Mouse (Mus musculus) myocyte (in vitro differentiated cells): ENCODE measurements around the gene Pipox. TPM values are rescaled to one million over a fixed set of nuclear protein-coding genes. Genes with fewer than 3 reads are reported as not detected.

Experiments
- H3K27me3 ChIP-seq: one replicate; pipeline ENCODE4 v1.6.1; 2011; ENCODE audit not compliant: control insufficient read depth, insufficient read depth, insufficient read length
- H3K36me3 ChIP-seq: one replicate; pipeline ENCODE4 v1.6.1; 2011; ENCODE audit not compliant: control insufficient read depth, insufficient read depth
- H3K4me2 ChIP-seq: one replicate; pipeline ENCODE4 v1.6.1; 2011; ENCODE audit warnings: low read depth, control low read depth
- H3K4me3 ChIP-seq: one replicate; pipeline ENCODE4 v1.5.1; 2011; ENCODE audit warnings: mild to moderate bottlenecking, control low read depth, moderate library complexity
- H3K79me2 ChIP-seq: one replicate; pipeline ENCODE4 v1.6.1; 2011; ENCODE audit not compliant: control insufficient read depth, insufficient read depth
- H3ac ChIP-seq: one replicate; pipeline ENCODE4 v1.6.1; 2011; ENCODE audit not compliant: control insufficient read depth, insufficient read length
- CEBPB ChIP-seq: IDR thresholded peaks from 2 replicates; pipeline ENCODE4 v1.6.1; 2011; ENCODE audit warnings: mild to moderate bottlenecking, moderate library complexity; ENCODE audit not compliant: poor library complexity, insufficient read depth, severe bottlenecking
- E2F4 ChIP-seq: IDR thresholded peaks from one replicate; pipeline ENCODE4 v1.6.1; 2011; ENCODE audit warnings: mild to moderate bottlenecking, control low read depth, moderate library complexity; ENCODE audit not compliant: insufficient read depth
- MAX ChIP-seq: IDR thresholded peaks from one replicate; pipeline ENCODE4 v1.6.1; 2011; ENCODE audit warnings: low read depth, mild to moderate bottlenecking, control low read depth
- MYOD1 ChIP-seq, 3 experiments: IDR thresholded peaks; one replicate each; pipeline ENCODE4 v1.6.1; 2011; ENCODE audit warnings: control low read depth in 2 of 3, low read depth in 2 of 3, mild to moderate bottlenecking in 2 of 3, moderate library complexity in 1 of 3; ENCODE audit not compliant: insufficient read length in 2 of 3, control insufficient read depth in 1 of 3
- MYOG ChIP-seq, 3 experiments: IDR thresholded peaks; one replicate each; pipeline ENCODE4 v1.6.1; 2011; ENCODE audit warnings: control low read depth in 2 of 3, low read depth in 2 of 3, mild to moderate bottlenecking in 2 of 3; ENCODE audit not compliant: insufficient read length in 2 of 3, control insufficient read depth in 1 of 3, insufficient read depth in 1 of 3
- POLR2A ChIP-seq: IDR thresholded peaks from one replicate; pipeline ENCODE4 v1.6.1; 2011; ENCODE audit warnings: low read depth, mild to moderate bottlenecking, control low read depth, moderate library complexity; ENCODE audit not compliant: insufficient read length
- POLR2AphosphoS2 ChIP-seq: IDR thresholded peaks from one replicate; pipeline ENCODE4 v1.6.1; 2011; ENCODE audit warnings: low read depth, control low read depth; ENCODE audit not compliant: insufficient read length
- REST ChIP-seq: IDR thresholded peaks from one replicate; pipeline ENCODE4 v1.6.1; 2011; ENCODE audit warnings: mild to moderate bottlenecking, control low read depth, moderate library complexity; ENCODE audit not compliant: insufficient read depth, insufficient read length
- SRF ChIP-seq: IDR thresholded peaks from one replicate; pipeline ENCODE4 v1.6.1; 2011; ENCODE audit warnings: low read depth; ENCODE audit not compliant: control insufficient read depth, insufficient read length
- TCF12 ChIP-seq: IDR thresholded peaks from one replicate; pipeline ENCODE4 v1.6.1; 2011; ENCODE audit warnings: mild to moderate bottlenecking, control low read depth; ENCODE audit not compliant: poor library complexity, insufficient read depth, severe bottlenecking
- TCF3 ChIP-seq: IDR thresholded peaks from one replicate; pipeline ENCODE4 v1.6.1; 2011; ENCODE audit warnings: low read depth, control low read depth; ENCODE audit not compliant: insufficient read length
- USF1 ChIP-seq: IDR thresholded peaks from one replicate; pipeline ENCODE4 v1.6.1; 2011; ENCODE audit warnings: low read depth, mild to moderate bottlenecking, control low read depth, moderate library complexity
- polyA plus RNA-seq: library from polyadenylated mRNA; unstranded; fragments of >200 nt; fragmentation: generic; extraction: Trizol; gene quantifications from one replicate; pipeline ENCODE4 v1.2.1, GENCODE M21; 2012; ENCODE audit warnings: missing spikeins

Pipox gene
- polyA plus RNA-seq, 1 experiment, result not detected

DNA sequence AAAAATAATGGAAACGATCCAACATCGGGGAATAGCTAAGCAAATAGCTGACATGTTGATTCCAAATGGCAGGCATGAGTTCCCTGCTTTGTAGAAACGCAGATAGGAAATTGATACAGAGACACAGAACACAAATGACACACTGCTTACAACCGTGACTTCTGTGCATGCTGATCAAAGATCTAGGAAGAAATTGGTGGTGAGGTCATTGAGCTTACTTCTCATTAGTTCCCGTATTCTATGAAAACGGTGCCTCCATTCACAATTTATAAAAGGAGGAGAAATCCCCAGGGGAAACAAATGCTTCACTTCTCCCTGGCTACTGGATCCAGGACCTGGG is 2.6 kb upstream of the Pipox start:
- no peak overlapping the region for H3K4me3 ChIP-seq
- peaks cover 47% of the 10 kb centered on the region for H3K27me3 ChIP-seq

DNA sequence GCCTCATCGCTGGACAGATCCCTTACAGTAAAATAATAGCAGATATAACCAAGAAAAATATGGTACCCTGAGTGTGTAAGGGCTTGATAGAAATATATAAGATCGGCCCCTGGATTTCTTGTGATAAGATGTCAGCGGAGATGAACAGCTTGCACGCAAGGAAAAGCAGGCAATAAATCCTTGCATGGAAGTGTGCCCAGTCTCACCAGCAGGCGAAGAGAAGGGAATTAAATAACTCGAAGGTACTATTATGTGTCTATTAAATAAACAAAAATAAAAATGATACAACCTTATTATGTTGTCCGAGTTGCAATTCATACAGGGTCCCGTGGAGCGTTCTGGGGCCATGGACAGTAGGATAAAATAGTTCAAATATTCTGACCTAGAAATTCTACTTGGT is 2.1 kb upstream of the Pipox start:
- Histone ChIP-seq H3K4me2 (no peak overlapping the region), H3K36me3 (no peaks in the 10 kb centered on the region), H3K79me2 (no peaks in the 10 kb centered on the region), H3K4me3 (no peak overlapping the region), H3ac (no peak overlapping the region), H3K27me3 (peaks cover 43% of the 10 kb centered on the region)
- TF ChIP-seq POLR2AphosphoS2 (no peak), TCF12 (no peak), USF1 (no peak), MAX (no peak), POLR2A (no peak), REST (no peak), SRF (no peak), CEBPB (no peak), MYOD1 (IDR thresholded peaks at IDR 0.05; ENCODE audit: control insufficient read depth in 1 of 3, insufficient read length in 2 of 3, low read depth in 2 of 3) (no peak), MYOG (IDR thresholded peaks at IDR 0.05; ENCODE audit: control insufficient read depth in 1 of 3, insufficient read depth in 1 of 3, insufficient read length in 2 of 3, low read depth in 2 of 3) (no peak)

More for the DNA sequence above, 2.6 kb upstream of the Pipox start:
- no peak overlapping the region for H3K4me2 ChIP-seq
- no peaks in the 10 kb centered on the region for H3K36me3 ChIP-seq
- no peak for TF ChIP-seq POLR2A
- no peak for TF ChIP-seq REST
- no peak for TF ChIP-seq MYOD1 (IDR thresholded peaks at IDR 0.05; ENCODE audit: control insufficient read depth in 1 of 3, insufficient read length in 2 of 3, low read depth in 2 of 3)
- no peak for TF ChIP-seq USF1
- TF ChIP-seq CEBPB, result no peak
- TF ChIP-seq TCF3, result no peak
- TF ChIP-seq POLR2AphosphoS2, result no peak
- TF ChIP-seq MYOG (IDR thresholded peaks at IDR 0.05; ENCODE audit: control insufficient read depth in 1 of 3, insufficient read depth in 1 of 3, insufficient read length in 2 of 3, low read depth in 2 of 3), result no peak
- TF ChIP-seq MAX, result no peak
- TF ChIP-seq E2F4, result no peak
- TF ChIP-seq TCF12, result no peak
- TF ChIP-seq SRF, result no peak
- no peak overlapping the region for H3ac ChIP-seq
- H3K79me2 ChIP-seq, result no peaks in the 10 kb centered on the region

- Histone ChIP-seq H3K4me2 (no peak overlapping the region), H3K4me3 (no peak overlapping the region), H3K79me2 (no peaks in the 10 kb centered on the region), H3K36me3 (no peaks in the 10 kb centered on the region), H3K27me3 (peaks cover 42% of the 10 kb centered on the region), H3ac (no peak overlapping the region)
- TF ChIP-seq USF1, result no peak
- no peak for TF ChIP-seq TCF12
- no peak for TF ChIP-seq SRF
- no peak for TF ChIP-seq POLR2A
- TF ChIP-seq REST, result no peak
- TF ChIP-seq MYOD1 (IDR thresholded peaks at IDR 0.05; ENCODE audit: control insufficient read depth in 1 of 3, insufficient read length in 2 of 3, low read depth in 2 of 3), result no peak
- no peak for TF ChIP-seq CEBPB
- TF ChIP-seq MYOG (IDR thresholded peaks at IDR 0.05; ENCODE audit: control insufficient read depth in 1 of 3, insufficient read depth in 1 of 3, insufficient read length in 2 of 3, low read depth in 2 of 3), result no peak
- no peak for TF ChIP-seq E2F4
These were observed 1.1 kb upstream of the Pipox start for GRCm38 (mm10) chr11:77894967-77895366.

DNA sequence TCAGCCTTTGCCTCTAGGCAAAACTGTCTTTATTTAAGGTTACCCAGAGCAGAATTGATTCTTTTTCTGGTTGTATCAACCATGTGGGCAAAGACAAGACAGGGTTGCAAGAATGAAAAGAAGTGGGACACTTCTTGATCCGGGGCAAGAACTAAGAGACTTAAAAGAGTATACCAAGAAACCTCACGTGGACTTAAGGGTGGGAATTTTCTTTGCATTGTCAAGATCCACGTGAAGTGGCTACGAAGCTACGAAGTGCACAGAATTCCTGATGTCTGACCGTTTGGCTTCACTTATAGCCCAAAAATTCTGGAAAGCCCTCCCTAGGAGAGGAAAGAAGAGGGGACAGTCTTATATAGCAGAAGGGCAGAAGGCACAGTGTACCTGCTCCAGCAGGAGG is 613 bp downstream of the Pipox start:
- Histone ChIP-seq H3K4me3 (no peak overlapping the region), H3K79me2 (no peaks in the 10 kb centered on the region), H3K27me3 (peaks cover 34% of the 10 kb centered on the region), H3K36me3 (no peaks in the 10 kb centered on the region), H3K4me2 (peak overlapping the region; percentile 16), H3ac (no peak overlapping the region)
- no peak for TF ChIP-seq CEBPB
- no peak for TF ChIP-seq TCF12
- TF ChIP-seq MYOG (IDR thresholded peaks at IDR 0.05; ENCODE audit: control insufficient read depth in 1 of 3, insufficient read depth in 1 of 3, insufficient read length in 2 of 3, low read depth in 2 of 3), result no peak
- TF ChIP-seq MAX, result no peak
- TF ChIP-seq MYOD1 (IDR thresholded peaks at IDR 0.05; ENCODE audit: control insufficient read depth in 1 of 3, insufficient read length in 2 of 3, low read depth in 2 of 3), result no peak
- TF ChIP-seq TCF3, result no peak
- no peak for TF ChIP-seq POLR2AphosphoS2
- no peak for TF ChIP-seq SRF
- no peak for TF ChIP-seq POLR2A
- TF ChIP-seq USF1, result no peak
- no peak for TF ChIP-seq E2F4
- TF ChIP-seq REST, result no peak

- peaks cover 30% of the 10 kb centered on the region for H3K27me3 ChIP-seq
- no peak overlapping the region for H3ac ChIP-seq
- H3K36me3 ChIP-seq, result no peaks in the 10 kb centered on the region
- H3K4me3 ChIP-seq, result no peak overlapping the region
- no peak overlapping the region for H3K4me2 ChIP-seq
- TF ChIP-seq TCF3 (no peak), REST (no peak), SRF (no peak), POLR2AphosphoS2 (no peak), CEBPB (no peak), USF1 (no peak), MYOD1 (IDR thresholded peaks at IDR 0.05; ENCODE audit: control insufficient read depth in 1 of 3, insufficient read length in 2 of 3, low read depth in 2 of 3) (no peak), E2F4 (no peak), POLR2A (no peak), MYOG (IDR thresholded peaks at IDR 0.05; ENCODE audit: control insufficient read depth in 1 of 3, insufficient read depth in 1 of 3, insufficient read length in 2 of 3, low read depth in 2 of 3) (no peak), TCF12 (no peak)
- H3K79me2 ChIP-seq, result no peaks in the 10 kb centered on the region
These were observed 1.0 kb downstream of the Pipox start for GRCm38 (mm10) chr11:77892883-77893282.
